Mouse (Mus musculus): ENCODE results near the gene Gm20388.
"Not testable (repeated sequence)": the region's sequence is repeated elsewhere in the genome, so short reads cannot be mapped to it uniquely, and the experiment has no call there.

Gene Gm20388

DNA sequence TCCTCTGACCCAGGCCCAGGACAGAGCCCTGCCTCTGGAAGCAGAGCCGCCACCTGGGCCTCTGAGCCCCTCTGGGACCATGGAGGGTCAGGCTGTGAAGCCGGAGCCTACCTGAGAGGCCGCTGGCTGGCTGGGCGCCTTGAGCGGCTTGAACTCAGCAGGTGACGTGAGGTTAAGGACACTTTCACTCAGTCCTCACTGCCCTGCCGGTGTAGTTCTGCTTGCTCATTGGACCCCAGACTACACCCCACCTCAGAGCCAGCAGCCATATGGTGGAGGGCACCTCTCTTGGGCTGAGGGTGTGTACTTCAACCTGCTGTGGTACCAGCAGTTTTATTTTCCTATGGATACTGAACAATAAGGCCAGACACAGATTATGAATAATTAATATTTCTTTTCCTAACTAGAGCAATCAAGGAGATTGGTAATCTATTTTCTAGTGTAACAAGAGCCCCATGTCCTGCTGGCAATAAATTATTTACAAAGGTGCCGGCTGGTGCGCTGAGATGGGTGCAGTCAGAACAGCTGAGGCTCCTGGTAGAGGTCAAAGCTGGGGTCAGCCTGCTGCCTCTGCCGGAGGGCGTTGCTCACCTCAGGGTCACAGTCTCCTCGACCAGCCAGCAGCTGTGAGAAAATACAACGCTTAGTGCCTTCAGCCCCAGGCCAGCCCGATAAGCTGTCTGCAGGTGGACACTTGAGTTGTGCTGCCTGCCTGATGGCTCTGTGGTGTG lies 3357.4 kb downstream of the Gm20388 start:
- no peak for DNase-seq

- no peak for DNase-seq
These were observed 3360.5 kb downstream of the Gm20388 start for GRCm38 (mm10) chr8:123271147-123271546.

DNA sequence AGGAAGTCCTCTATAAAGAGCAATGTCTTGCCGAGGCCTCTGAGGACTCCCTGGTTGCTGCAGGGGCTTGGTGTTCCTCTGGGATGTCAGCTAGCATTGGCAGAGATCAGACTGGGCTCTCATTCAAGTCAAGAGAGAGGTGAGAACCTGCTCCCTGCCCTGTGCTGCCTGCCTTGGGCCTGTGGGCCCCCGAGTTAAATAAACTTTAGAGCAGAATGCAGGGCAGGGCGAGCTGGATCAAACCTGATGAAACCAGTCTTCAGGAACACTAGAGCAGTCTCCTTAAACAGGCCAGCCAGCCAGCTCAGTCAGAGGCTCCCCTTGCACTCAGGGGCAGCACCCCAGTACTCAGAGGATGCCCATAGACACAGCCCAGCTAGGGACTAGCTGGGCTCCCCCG lies 3361.3 kb downstream of the Gm20388 start:
- DNase-seq = no peak

GRCm38 (mm10) chr8:123274447-123274846 lies 3363.8 kb downstream of the Gm20388 start:
- DNase-seq = no peak

- no peak for DNase-seq
These were observed 3364.5 kb downstream of the Gm20388 start for GRCm38 (mm10) chr8:123275096-123275495.

DNA sequence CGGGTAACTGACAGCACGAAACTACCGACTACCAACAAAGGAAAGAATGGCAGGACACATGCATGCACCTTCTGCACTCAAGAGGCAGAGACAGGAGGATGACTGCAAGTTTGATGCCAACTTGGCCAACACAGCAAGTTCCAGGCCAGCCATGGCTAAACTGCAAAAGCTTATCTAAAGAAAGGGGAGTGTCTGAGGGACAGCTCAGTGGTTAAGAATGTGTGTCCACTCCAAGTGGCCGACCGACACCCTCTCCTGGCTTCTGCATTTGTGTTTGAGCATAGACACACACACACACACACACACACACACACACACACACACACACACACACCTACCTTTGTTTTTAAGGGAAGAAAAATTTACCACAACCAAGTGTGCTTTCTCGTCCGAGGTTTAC lies 3367.8 kb downstream of the Gm20388 start:
- no peak for DNase-seq

DNA sequence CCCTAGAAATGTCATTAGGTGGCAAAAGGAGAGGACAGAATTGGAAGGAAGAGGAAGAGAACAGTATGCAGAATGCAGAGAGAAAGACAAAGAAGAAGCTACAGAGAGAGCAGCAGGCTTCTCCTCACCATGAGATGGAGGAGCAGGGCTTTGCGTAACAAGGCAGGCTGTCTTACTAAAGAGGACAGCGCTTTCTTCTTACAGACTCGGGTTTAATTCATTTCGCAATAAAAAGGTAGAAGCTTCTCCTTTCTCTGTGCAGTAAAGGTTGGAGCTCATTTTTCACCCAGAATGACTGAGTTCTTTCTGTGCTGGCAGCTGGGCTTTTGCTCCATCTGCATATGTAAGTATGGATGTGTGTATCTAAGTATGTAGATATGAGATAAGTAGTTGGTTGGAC lies 3369.2 kb downstream of the Gm20388 start:
- DNase-seq = no peak

DNA sequence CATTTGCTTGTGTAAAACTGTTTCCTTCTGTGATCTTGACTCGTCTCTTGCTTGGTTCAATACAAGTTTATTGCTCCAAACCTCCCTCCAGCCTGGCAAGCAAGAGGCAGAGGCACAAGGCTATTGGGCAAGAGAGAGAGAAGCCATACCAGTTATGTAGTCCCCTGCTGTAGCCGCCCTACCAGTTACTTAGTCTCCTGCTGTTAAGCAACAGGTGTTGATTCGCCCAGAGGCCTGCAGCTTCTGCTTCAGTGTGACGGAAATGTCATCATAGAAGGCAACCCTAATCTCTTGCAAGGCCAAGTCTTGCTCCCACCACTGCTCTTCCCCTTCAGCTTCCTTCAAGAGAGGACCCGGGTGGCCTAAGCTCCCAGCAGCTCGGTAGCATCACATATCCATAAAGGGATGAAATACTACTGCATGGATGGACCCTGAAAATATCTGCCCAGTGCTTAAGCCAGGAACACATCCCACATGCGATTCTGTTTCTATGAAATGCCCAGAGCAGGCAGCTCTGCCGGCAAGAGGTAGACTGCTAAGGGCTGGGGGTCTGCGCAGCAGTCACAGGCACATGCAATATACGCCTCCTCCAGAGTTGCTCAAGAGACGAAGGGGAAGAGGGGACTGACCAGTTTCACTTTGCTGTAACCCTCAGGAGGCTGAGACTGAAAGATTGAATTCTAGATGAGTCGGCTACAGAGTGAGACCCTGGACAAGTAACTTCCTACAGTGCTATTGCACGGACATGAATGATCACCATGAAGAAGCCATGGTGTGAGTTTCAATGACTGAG lies 3369.9 kb downstream of the Gm20388 start:
- DNase-seq = no peak

- not testable (repeated sequence) for DNase-seq
These were observed 3372.4 kb downstream of the Gm20388 start for GRCm38 (mm10) chr8:123282994-123283393.

GRCm38 (mm10) chr8:123283991-123284390 lies 3373.3 kb downstream of the Gm20388 start:
- no peak for DNase-seq

GRCm38 (mm10) chr8:123284493-123284892 lies 3373.9 kb downstream of the Gm20388 start:
- no peak for DNase-seq

GRCm38 (mm10) chr8:123287362-123287761 lies 3376.7 kb downstream of the Gm20388 start:
- DNase-seq = no peak

- peak; percentile 30 for DNase-seq
These were observed 3379.5 kb downstream of the Gm20388 start for GRCm38 (mm10) chr8:123290166-123290565.

- no peak for DNase-seq
These were observed 3380.0 kb downstream of the Gm20388 start for GRCm38 (mm10) chr8:123290679-123291078.

- no peak for DNase-seq
These were observed 3381.1 kb downstream of the Gm20388 start for GRCm38 (mm10) chr8:123291716-123292115.

DNA sequence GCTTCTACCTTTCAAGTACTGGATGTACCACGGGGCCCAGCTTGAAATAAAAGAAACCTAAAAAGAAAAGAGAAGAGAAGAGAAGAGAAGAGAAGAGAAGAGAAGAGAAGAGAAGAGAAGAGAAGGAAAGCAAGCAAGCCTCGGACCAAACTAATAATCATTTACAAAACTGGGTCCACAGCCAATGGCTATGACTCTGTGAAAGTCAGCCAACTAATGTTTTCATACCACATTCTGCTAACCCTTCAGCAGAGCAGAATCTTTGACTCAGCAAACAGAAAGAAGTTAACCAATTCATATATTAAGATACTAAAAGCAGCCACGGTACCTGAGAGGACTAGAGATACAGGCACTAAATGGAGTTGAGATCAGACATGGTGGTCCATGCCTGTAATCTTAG lies 3381.6 kb downstream of the Gm20388 start:
- DNase-seq = no peak

DNA sequence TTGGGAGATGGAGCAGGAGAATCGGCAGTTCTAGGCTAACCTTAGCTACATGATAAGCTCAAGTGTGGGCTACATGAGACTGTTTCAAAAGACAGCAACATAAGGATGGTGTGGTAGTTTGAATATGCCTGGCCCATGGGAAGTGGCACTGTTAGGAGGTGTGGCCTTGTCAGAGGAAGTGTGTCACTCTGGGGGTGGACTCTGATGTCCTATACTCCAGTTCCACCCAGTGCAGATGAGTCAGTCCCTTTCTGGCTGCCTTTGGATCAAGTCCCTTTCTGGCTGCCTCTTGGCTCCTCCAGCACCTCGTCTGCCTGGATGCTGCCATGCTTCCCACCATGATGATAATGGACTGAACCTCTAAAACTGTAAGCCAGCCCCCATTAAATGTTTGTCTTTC lies 3382.1 kb downstream of the Gm20388 start:
- DNase-seq = no peak

DNA sequence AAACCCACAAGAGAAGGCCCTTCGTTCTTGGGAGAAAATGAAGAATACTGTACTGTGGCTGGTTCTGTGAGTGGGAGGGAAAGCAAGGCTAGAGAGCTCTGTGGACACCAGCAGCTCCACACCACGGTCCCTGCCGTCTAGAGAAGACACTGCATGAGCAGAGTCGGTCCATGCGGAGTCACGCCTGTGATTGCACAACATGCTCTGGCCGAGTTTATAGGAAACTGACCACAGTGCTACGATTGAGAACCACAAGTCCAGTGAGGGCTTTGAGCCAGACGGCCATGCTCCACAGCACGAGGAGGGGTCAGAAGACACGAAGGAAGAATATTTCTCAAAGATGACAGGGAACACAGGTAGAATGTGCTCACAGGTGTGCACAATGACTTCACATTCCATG lies 3387.7 kb downstream of the Gm20388 start:
- no peak for DNase-seq

- DNase-seq = no peak
These were observed 3398.1 kb downstream of the Gm20388 start for GRCm38 (mm10) chr8:123308738-123309137.

- no peak for DNase-seq
These were observed 3407.3 kb downstream of the Gm20388 start for GRCm38 (mm10) chr8:123317781-123318466.

DNA sequence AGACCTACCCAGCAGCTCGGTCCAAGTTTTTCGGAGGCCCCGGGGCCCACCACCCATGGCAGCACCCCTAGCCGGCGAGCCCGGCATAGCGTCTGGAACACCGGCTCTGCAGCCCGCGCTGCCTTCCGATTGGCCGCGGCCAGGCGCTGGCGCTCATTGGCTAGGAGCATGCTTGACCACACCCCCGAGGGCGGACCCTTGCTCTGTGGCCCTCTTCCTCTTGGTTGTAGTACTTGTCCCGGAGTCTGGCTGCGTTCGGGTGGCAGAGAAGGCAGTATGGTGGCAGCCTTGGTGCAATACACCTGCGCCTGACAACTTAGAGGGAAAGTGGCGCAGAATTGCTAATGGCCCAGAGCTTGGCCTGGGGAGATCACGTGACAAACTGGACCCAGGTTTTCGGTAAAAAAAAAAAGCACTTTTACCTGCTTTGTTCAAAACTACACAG lies 3407.8 kb downstream of the Gm20388 start, which contains the start of gene Fanca:
Fanca (minus strand) TSS at position 110 of the 445 bp plus-strand sequence.
- peak; percentile 99 for DNase-seq

GRCm38 (mm10) chr8:123319522-123320164 lies 3409.0 kb downstream of the Gm20388 start:
- DNase-seq = peak; percentile 44

DNA sequence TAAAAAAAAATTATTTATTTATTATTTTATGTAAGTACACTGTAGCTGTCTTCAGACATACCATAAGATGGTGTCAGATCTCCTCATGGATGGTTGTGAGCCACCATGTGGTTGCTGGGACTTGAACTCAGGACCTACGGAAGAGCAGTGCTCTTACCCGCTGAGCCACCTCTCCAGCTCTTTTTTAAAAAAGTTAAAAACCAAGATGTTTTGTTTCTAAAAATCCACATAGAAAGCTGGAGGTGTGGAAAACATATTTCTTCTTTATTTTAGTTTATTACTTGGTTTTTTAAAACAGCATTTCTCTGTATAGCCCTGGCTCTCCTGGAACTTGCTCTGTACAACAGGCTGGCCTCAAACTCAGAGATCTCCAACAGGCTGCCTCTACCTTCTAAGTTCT lies 3417.9 kb downstream of the Gm20388 start:
- DNase-seq = no peak

All from liver (tissue).